Mouse (Mus musculus) neural tube, embryonic 15.5 days (tissue): ENCODE results near the gene Sod1. TPM values are rescaled to one million over a fixed set of nuclear protein-coding genes. Genes with fewer than 3 reads are reported as not detected.
A peak's percentile ranks its signal among the peaks of the same experiment; 100 is the strongest.
"Not testable (repeated sequence)": the region's sequence is repeated elsewhere in the genome, so short reads cannot be mapped to it uniquely, and the experiment has no call there.

Source experiments
- ATAC-seq: fragments of 200-750 bp; cut with Nextera tagmentation; 2 replicates; pipeline ENCODE4 v1.8.0; 2017; ENCODE audit warnings: mild to moderate bottlenecking, moderate TSS enrichment, moderate library complexity; ENCODE audit not compliant: low FRiP score
- H3K27ac ChIP-seq: fragments of 300-500 bp; sonication (generic); replicated peaks from 2 replicates; pipeline ENCODE4 v1.5.1; 2015; ENCODE audit warnings: mild to moderate bottlenecking, inconsistent platforms
- H3K27me3 ChIP-seq: fragments of 300-500 bp; sonication (generic); replicated peaks from 2 replicates; pipeline ENCODE4 v1.6.1; 2015; ENCODE audit warnings: inconsistent platforms
- H3K36me3 ChIP-seq: fragments of 300-500 bp; sonication (generic); 2 replicates; pipeline ENCODE4 v1.6.1; 2015; ENCODE audit warnings: inconsistent platforms
- H3K4me1 ChIP-seq: fragments of 300-500 bp; sonication (generic); 2 replicates; pipeline ENCODE4 v1.6.1; 2015; ENCODE audit warnings: inconsistent platforms
- H3K4me2 ChIP-seq: fragments of 300-500 bp; sonication (generic); 2 replicates; pipeline ENCODE4 v1.6.1; 2015; ENCODE audit warnings: inconsistent platforms, mild to moderate bottlenecking, moderate library complexity
- H3K4me3 ChIP-seq: fragments of 300-500 bp; sonication (generic); replicated peaks from 2 replicates; pipeline ENCODE4 v1.5.1; 2015; ENCODE audit warnings: mild to moderate bottlenecking, inconsistent platforms
- H3K9ac ChIP-seq: fragments of 300-500 bp; sonication (generic); replicated peaks from 2 replicates; pipeline ENCODE4 v1.6.1; 2015; ENCODE audit warnings: mild to moderate bottlenecking, inconsistent platforms
- H3K9me3 ChIP-seq: fragments of 300-500 bp; sonication (generic); replicated peaks from 2 replicates; pipeline ENCODE4 v1.6.1; 2016; ENCODE audit warnings: inconsistent platforms
- WGBS: fragments of 180-500 bp; shearing (Covaris S2); methylation state at CpG from one replicate; pipeline ENCODE4 v1.1.7; 2015; ENCODE audit warnings: mixed read lengths; 5-methylcytosine and 5-hydroxymethylcytosine counted together
- polyA plus RNA-seq: library from polyadenylated mRNA; unstranded; fragments of >200 nt; fragmentation: Nextera tagmentation; extraction: Ambion mirVana; gene quantifications from 2 replicates; pipeline ENCODE4 v1.2.1, GENCODE M21; 2015

Gene Sod1
- polyA plus RNA-seq, 1 experiment from 2014 or later: 998 TPM

GRCm38 (mm10) chr16:90213477-90214339, 6.8 kb upstream of the Sod1 start:
- Histone ChIP-seq H3K4me3 (no peak overlapping the region), H3K4me2 (no peak overlapping the region), H3K9me3 (no peaks in the 10 kb centered on the region), H3K27me3 (no peaks in the 10 kb centered on the region), H3K9ac (no peak overlapping the region), H3K36me3 (no peaks in the 10 kb centered on the region), H3K27ac (no peak overlapping the region), H3K4me1 (no peaks in the 10 kb centered on the region)
- no peak for ATAC-seq
- WGBS: 81% methylated on average over 12 of the region's 12 CpGs

GRCm38 (mm10) chr16:90214731-90215565, 5.6 kb upstream of the Sod1 start:
- H3K4me2 ChIP-seq: no peak overlapping the region
- H3K4me1 ChIP-seq: peaks cover 3% of the 10 kb centered on the region; the same call in 1 of the 2 replicates
- no peaks in the 10 kb centered on the region for H3K27me3 ChIP-seq
- H3K36me3 ChIP-seq: no peaks in the 10 kb centered on the region
- 93% methylated on average over 11 of the region's 11 CpGs for WGBS
- ATAC-seq: no peak
- no peaks in the 10 kb centered on the region for H3K9me3 ChIP-seq
- H3K27ac ChIP-seq: no peak overlapping the region
- no peak overlapping the region for H3K4me3 ChIP-seq
- no peak overlapping the region for H3K9ac ChIP-seq

- H3K4me1 ChIP-seq, H3K27ac ChIP-seq, H3K9me3 ChIP-seq, H3K36me3 ChIP-seq, H3K4me3 ChIP-seq, H3K4me2 ChIP-seq, ATAC-seq, H3K27me3 ChIP-seq, H3K9ac ChIP-seq: not testable (repeated sequence)
- WGBS: 92% methylated on average over 5 of the region's 5 CpGs
These were observed 4.7 kb upstream of the Sod1 start for GRCm38 (mm10) chr16:90215879-90216278.

GRCm38 (mm10) chr16:90216414-90216813, 4.1 kb upstream of the Sod1 start:
- Histone ChIP-seq H3K9ac (no peak overlapping the region), H3K27ac (no peak overlapping the region), H3K27me3 (no peaks in the 10 kb centered on the region), H3K36me3 (no peaks in the 10 kb centered on the region), H3K4me1 (peaks cover 5% of the 10 kb centered on the region), H3K4me3 (no peak overlapping the region), H3K9me3 (no peaks in the 10 kb centered on the region), H3K4me2 (no peak overlapping the region)
- 96% methylated on average over 2 of the region's 2 CpGs for WGBS
- no peak for ATAC-seq

GRCm38 (mm10) chr16:90217356-90217755, 3.2 kb upstream of the Sod1 start:
- no peak overlapping the region for H3K9ac ChIP-seq
- no peak overlapping the region for H3K4me2 ChIP-seq
- 16% methylated on average over 3 of the region's 3 CpGs for WGBS
- ATAC-seq: no peak
- no peaks in the 10 kb centered on the region for H3K36me3 ChIP-seq
- H3K9me3 ChIP-seq: no peaks in the 10 kb centered on the region
- H3K27me3 ChIP-seq: no peaks in the 10 kb centered on the region
- no peak overlapping the region for H3K4me3 ChIP-seq
- H3K4me1 ChIP-seq: peaks cover 14% of the 10 kb centered on the region
- H3K27ac ChIP-seq: no peak overlapping the region

GRCm38 (mm10) chr16:90217926-90218325, 2.6 kb upstream of the Sod1 start:
- no peak overlapping the region for H3K27ac ChIP-seq
- H3K9me3 ChIP-seq: no peaks in the 10 kb centered on the region
- no peaks in the 10 kb centered on the region for H3K27me3 ChIP-seq
- no peak overlapping the region for H3K4me3 ChIP-seq
- no peak overlapping the region for H3K9ac ChIP-seq
- no peak overlapping the region for H3K4me2 ChIP-seq
- H3K4me1 ChIP-seq: peaks cover 18% of the 10 kb centered on the region
- no peaks in the 10 kb centered on the region for H3K36me3 ChIP-seq
- 66% methylated on average over 4 of the region's 4 CpGs for WGBS
- ATAC-seq: no peak

- not testable (repeated sequence) for H3K9me3 ChIP-seq, H3K36me3 ChIP-seq, H3K9ac ChIP-seq, H3K27me3 ChIP-seq, H3K4me3 ChIP-seq, H3K27ac ChIP-seq, ATAC-seq
- H3K4me1 ChIP-seq: peaks cover 32% of the 10 kb centered on the region
- peak overlapping the region; percentile 75 for H3K4me2 ChIP-seq
- 78% methylated on average over 4 of the region's 4 CpGs for WGBS
These were observed 1.1 kb upstream of the Sod1 start for GRCm38 (mm10) chr16:90219445-90219844.

GRCm38 (mm10) chr16:90220892-90221431, 408 bp downstream of the Sod1 start:
- ATAC-seq: peak; percentile 86
- Histone ChIP-seq H3K9me3 (no peaks in the 10 kb centered on the region), H3K4me2 (peak overlapping the region; percentile 75), H3K9ac (peak overlapping the region; percentile 98), H3K36me3 (peaks cover 20% of the 10 kb centered on the region), H3K27me3 (no peaks in the 10 kb centered on the region), H3K4me1 (peaks cover 32% of the 10 kb centered on the region), H3K4me3 (peak overlapping the region; percentile 82), H3K27ac (peak overlapping the region; percentile 95)
- under 1% methylated on average over 46 of the region's 52 CpGs for WGBS

- no peaks in the 10 kb centered on the region for H3K27me3 ChIP-seq
- peaks cover 32% of the 10 kb centered on the region for H3K4me1 ChIP-seq
- H3K27ac ChIP-seq: peak overlapping the region; percentile 95
- peak overlapping the region; percentile 98 for H3K9ac ChIP-seq
- H3K36me3 ChIP-seq: peaks cover 26% of the 10 kb centered on the region
- peak overlapping the region; percentile 75 for H3K4me2 ChIP-seq
- 2% methylated on average over 20 of the region's 20 CpGs for WGBS
- peak overlapping the region; percentile 82 for H3K4me3 ChIP-seq
- ATAC-seq: no peak
- no peaks in the 10 kb centered on the region for H3K9me3 ChIP-seq
These were observed 1.0 kb downstream of the Sod1 start for GRCm38 (mm10) chr16:90221441-90222070.

- Histone ChIP-seq H3K9ac (no peak overlapping the region), H3K9me3 (no peaks in the 10 kb centered on the region), H3K27ac (no peak overlapping the region), H3K4me2 (no peak overlapping the region), H3K4me1 (no peaks in the 10 kb centered on the region), H3K36me3 (peaks cover 42% of the 10 kb centered on the region), H3K4me3 (no peak overlapping the region), H3K27me3 (no peaks in the 10 kb centered on the region)
- 83% methylated on average over 6 of the region's 6 CpGs for WGBS
- ATAC-seq: no peak
These were observed 9.3 kb downstream of the Sod1 start for GRCm38 (mm10) chr16:90229897-90230296.

GRCm38 (mm10) chr16:90231302-90231701, 10.7 kb downstream of the Sod1 start:
- Histone ChIP-seq H3K9ac (no peak overlapping the region), H3K9me3 (no peaks in the 10 kb centered on the region), H3K27me3 (no peaks in the 10 kb centered on the region), H3K4me2 (no peak overlapping the region), H3K4me3 (no peak overlapping the region), H3K27ac (no peak overlapping the region), H3K36me3 (peaks cover 34% of the 10 kb centered on the region), H3K4me1 (no peaks in the 10 kb centered on the region)
- no peak for ATAC-seq
- WGBS: 92% methylated on average over 7 of the region's 7 CpGs
